Mouse (Mus musculus) thymus, adult 2 months (tissue): ENCODE results near the gene Trmt10b. TPM values are rescaled to one million over a fixed set of nuclear protein-coding genes. Genes with fewer than 3 reads are reported as not detected.
A peak's percentile ranks its signal among the peaks of the same experiment; 100 is the strongest.

Experiments used
- DNase-seq: peaks from one replicate; pipeline ENCODE4 v3.0.0; 2021
- H3K27ac ChIP-seq: fragments of 200-500 bp; 2 replicates; pipeline ENCODE4 v1.5.1; 2012; ENCODE audit warnings: low read length, control low read depth; ENCODE audit not compliant: control insufficient read depth, insufficient read depth
- H3K27me3 ChIP-seq: fragments of 200-500 bp; 2 replicates; pipeline ENCODE4 v1.6.1; 2012; ENCODE audit warnings: mild to moderate bottlenecking, low read length, moderate library complexity, mixed read lengths; ENCODE audit not compliant: control insufficient read depth, insufficient read depth
- H3K36me3 ChIP-seq: fragments of 200-500 bp; 2 replicates; pipeline ENCODE4 v1.6.1; 2012; ENCODE audit warnings: mild to moderate bottlenecking, low read length, moderate library complexity; ENCODE audit not compliant: control insufficient read depth, insufficient read depth
- H3K4me1 ChIP-seq: fragments of 200-500 bp; replicated peaks from 2 replicates; pipeline ENCODE4 v1.6.1; 2012; ENCODE audit warnings: low read length; ENCODE audit not compliant: control insufficient read depth, insufficient read depth
- H3K4me3 ChIP-seq: fragments of 200-500 bp; 2 replicates; pipeline ENCODE4 v1.5.1; 2012; ENCODE audit warnings: mild to moderate bottlenecking, low read length, control low read depth, moderate library complexity; ENCODE audit not compliant: control insufficient read depth, insufficient read depth
- CTCF ChIP-seq: fragments of 200-500 bp; IDR thresholded peaks from 2 replicates; pipeline ENCODE4 v1.5.1; 2012; ENCODE audit warnings: mild to moderate bottlenecking, control low read depth, low read length, moderate library complexity, borderline replicate concordance; ENCODE audit not compliant: control insufficient read depth, poor library complexity, insufficient read depth; ENCODE audit errors: extremely low read depth
- POLR2A ChIP-seq: fragments of 200-500 bp; IDR thresholded peaks from 2 replicates; pipeline ENCODE4 v1.6.1; 2012; ENCODE audit warnings: mild to moderate bottlenecking, low read length, control low read depth, moderate library complexity; ENCODE audit not compliant: control insufficient read depth, poor library complexity, insufficient read depth; ENCODE audit errors: extremely low read depth
- WGBS: fragments of 180-500 bp; shearing (Covaris S2); methylation state at CpG from one replicate; pipeline ENCODE4 v1.1.7; 2018; 5-methylcytosine and 5-hydroxymethylcytosine counted together
- polyA plus RNA-seq: library from polyadenylated mRNA; depleted of rRNA; stranded (reverse); fragments of >200 nt; gene quantifications from 2 replicates; pipeline ENCODE4 v1.2.3, GENCODE M21; 2012

The Trmt10b gene
- polyA plus RNA-seq, 1 experiment = 3.0 TPM

DNA sequence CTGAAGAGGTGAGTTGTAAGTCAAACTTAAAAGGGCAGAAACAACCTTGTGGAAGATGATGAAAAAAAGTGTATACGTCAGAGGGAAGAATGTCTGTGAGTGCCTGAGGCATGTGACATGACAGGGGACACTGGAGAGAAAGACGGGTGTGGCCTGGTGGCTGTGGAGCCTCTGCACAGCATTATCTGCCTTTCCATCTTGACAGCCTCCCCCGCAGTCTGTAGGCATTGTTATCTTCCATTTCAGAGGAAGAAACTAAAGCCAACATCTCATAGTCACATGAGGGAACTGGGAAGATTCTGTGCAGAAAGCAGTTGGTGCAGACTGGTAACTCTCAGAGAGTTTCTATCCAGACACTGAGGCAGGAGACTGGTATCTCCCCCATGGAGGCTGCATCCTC, 29.0 kb upstream of the Trmt10b start:
- no peaks in the 10 kb centered on the region for H3K36me3 ChIP-seq
- WGBS = 45% methylated on average over 3 of the region's 3 CpGs

DNA sequence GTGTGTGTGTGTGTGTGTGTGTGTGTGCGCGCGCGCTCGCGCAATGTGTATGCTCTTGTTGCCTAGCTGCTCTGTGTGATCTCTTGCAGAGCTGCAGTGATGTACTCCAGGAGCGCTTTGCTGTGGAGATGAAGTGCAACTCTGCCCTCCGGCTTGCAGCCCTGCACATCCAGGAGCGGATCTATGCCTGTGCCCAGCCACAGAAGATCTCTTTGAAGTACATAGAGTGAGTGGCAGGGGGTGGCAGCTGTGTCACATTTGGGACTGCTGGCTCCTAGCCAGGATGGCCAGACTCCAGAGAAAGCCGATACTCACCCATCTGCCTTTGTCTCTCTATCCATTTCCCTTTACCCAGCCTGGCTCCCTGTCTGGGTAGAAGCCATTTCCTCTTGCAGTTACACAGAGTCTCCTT, 25.9 kb upstream of the Trmt10b start:
- 96% methylated on average over 10 of the region's 10 CpGs for WGBS
- no peak for TF ChIP-seq CTCF
- TF ChIP-seq POLR2A = no peak
- H3K27me3 ChIP-seq = no peaks in the 10 kb centered on the region
- H3K4me1 ChIP-seq = no peaks in the 10 kb centered on the region
- H3K4me3 ChIP-seq = no peak overlapping the region
- no peak overlapping the region for H3K27ac ChIP-seq
- no peaks in the 10 kb centered on the region for H3K36me3 ChIP-seq
- no peak for DNase-seq

More for the DNA sequence above, 29.0 kb upstream of the Trmt10b start:
- H3K27me3 ChIP-seq = no peaks in the 10 kb centered on the region
- no peak overlapping the region for H3K4me3 ChIP-seq
- no peak for TF ChIP-seq POLR2A
- no peak for TF ChIP-seq CTCF
- no peaks in the 10 kb centered on the region for H3K4me1 ChIP-seq
- DNase-seq = no peak
- H3K27ac ChIP-seq = no peak overlapping the region

DNA sequence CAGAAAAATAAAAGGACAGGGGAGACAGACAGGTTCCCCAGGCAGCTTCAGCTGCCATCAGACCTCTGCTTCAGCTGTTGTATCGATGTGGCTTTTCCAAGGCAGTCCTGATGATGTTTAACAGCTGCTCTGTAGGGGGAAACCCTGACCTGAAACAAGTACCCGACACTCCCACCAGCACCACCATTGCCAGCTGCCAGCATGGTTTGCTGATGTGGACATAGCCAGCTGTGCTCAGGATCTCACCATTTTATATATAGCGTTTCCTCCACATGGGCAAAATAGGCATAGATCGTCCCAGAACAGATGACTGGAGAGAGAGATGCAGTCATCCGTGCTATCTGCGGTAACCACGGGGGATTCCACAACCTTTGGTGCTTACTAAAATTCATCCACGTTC, 21.2 kb upstream of the Trmt10b start:
- Histone ChIP-seq H3K27ac (no peak overlapping the region), H3K27me3 (no peaks in the 10 kb centered on the region), H3K4me3 (no peak overlapping the region), H3K4me1 (no peaks in the 10 kb centered on the region), H3K36me3 (no peaks in the 10 kb centered on the region)
- 84% methylated on average over 8 of the region's 8 CpGs for WGBS
- DNase-seq = no peak
- TF ChIP-seq CTCF (no peak), POLR2A (no peak)

DNA sequence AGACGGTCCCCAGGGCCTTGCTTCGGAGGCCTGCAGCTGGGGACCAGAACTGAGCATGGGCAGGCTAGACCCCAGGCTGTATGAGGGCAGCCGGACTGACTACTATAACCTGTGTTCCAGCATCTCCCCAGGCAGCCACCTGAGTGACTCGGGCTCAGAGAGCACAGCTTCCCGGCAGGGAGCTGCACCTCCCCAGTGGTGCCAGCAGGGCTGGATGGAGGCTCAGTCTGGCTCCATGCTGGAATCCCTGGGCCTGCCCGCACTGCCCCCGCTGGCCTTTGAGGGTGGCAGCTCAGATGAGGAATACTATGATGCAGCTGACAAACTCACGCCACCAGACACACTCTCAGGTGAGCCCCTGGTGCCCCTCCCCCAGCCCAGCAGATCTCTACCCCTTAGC, 17.6 kb upstream of the Trmt10b start:
- Histone ChIP-seq H3K36me3 (no peaks in the 10 kb centered on the region), H3K4me3 (no peak overlapping the region), H3K4me1 (no peaks in the 10 kb centered on the region), H3K27ac (no peak overlapping the region), H3K27me3 (no peaks in the 10 kb centered on the region)
- TF ChIP-seq CTCF = no peak
- TF ChIP-seq POLR2A = no peak
- WGBS = 68% methylated on average over 8 of the region's 8 CpGs
- DNase-seq = no peak

DNA sequence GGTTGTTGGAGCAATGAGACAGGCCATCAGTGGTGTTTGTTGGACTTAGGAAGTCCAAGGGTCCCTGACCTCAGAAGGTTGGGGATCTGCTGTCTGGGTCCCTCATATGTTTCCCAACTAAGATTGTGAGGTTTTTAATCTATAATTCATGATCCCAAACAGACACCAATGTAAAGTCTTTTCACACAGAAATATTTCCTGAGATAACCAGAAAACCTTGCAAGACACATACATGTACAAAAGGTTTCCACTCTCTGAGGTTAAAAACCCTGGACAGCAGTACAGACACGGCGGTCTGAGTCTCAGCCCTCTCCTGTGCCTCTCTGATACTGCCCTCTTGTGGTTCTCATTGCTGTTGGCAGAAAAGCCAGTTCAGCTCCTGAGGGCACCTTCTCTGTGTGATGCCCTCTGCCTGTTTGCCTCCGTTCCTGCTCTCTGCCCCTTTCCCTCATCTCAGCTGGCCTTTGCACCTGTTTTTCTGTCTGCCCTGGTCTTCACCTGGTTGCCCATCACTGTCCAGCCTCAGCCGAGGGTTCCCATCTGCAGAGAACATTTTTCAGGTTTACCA, 16.9 kb upstream of the Trmt10b start:
- 15% methylated on average over 4 of the region's 4 CpGs for WGBS
- no peak for TF ChIP-seq POLR2A
- TF ChIP-seq CTCF = peak; percentile 60; the same call in 1 of the 2 replicates
- H3K36me3 ChIP-seq = no peaks in the 10 kb centered on the region
- DNase-seq = peak; percentile 56
- no peaks in the 10 kb centered on the region for H3K27me3 ChIP-seq
- no peak overlapping the region for H3K4me3 ChIP-seq
- H3K27ac ChIP-seq = no peak overlapping the region
- no peaks in the 10 kb centered on the region for H3K4me1 ChIP-seq

DNA sequence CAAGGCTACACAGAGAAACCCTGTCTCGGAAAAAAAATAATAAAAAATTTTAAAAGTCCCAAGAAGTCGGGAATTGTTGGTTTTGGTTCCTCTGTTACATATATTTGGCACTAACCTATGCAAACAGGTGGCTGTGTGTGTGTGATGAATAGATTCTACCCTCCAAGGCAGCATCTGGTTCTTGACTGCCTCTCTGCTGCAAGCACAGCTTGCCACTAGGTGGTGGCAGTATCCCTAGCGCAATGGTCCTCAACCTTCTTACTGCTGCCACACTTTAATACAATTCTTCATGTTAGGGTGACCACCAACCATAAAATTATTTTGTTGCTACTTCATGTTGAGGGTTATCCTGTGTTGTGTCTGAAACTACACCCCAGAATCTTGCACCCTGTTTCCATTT, 10.6 kb upstream of the Trmt10b start:
- H3K36me3 ChIP-seq = no peaks in the 10 kb centered on the region
- H3K4me3 ChIP-seq = no peak overlapping the region
- H3K27me3 ChIP-seq = no peaks in the 10 kb centered on the region
- no peak overlapping the region for H3K27ac ChIP-seq
- H3K4me1 ChIP-seq = no peaks in the 10 kb centered on the region
- TF ChIP-seq CTCF = no peak
- no peak for TF ChIP-seq POLR2A
- no peak for DNase-seq
- 44% methylated on average over 3 of the region's 3 CpGs for WGBS

DNA sequence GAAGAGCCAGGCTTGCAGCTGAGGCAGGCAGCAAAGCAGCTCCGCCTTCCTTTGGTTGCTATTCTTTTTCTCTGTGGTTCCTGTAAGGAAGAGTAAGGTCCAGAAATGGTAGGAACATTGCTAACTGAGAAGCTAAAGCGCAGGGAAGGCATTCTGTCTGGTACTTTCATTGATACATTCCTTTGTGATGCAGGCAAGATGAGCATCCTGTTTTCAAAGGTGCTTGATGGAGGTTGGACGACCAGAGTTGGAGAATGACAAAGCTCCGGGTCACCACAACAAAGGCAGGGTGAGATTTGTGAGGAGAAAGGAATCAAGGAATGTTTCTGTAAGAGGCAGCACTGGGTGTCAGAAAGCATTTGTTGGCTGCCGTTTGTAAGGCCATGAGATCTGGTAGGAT, 9.0 kb upstream of the Trmt10b start:
- H3K4me3 ChIP-seq = no peak overlapping the region
- 82% methylated on average over 5 of the region's 5 CpGs for WGBS
- no peaks in the 10 kb centered on the region for H3K27me3 ChIP-seq

More for the DNA sequence above, 9.0 kb upstream of the Trmt10b start:
- DNase-seq = no peak
- Histone ChIP-seq H3K36me3 (no peaks in the 10 kb centered on the region), H3K27ac (no peak overlapping the region), H3K4me1 (no peaks in the 10 kb centered on the region)
- TF ChIP-seq CTCF (no peak), POLR2A (no peak)
